Mouse (Mus musculus) mouse embryonic stem cell (cell line): Measurements from ENCODE around the gene Olfr267.

ENCODE experiments used
- in situ Hi-C, 2 experiments: fragments of 300-500 bp; cut with MboI; formaldehyde crosslinking; loops; 1 replicate in 1 of 2; 3 replicates in 1 of 2; pipeline ENCODE4 v1.14.3; 2019 to 2020; ENCODE audit warnings: low sequenced_read_pairs in 2 of 2, low pct_unique_long_range_greater_than_20kb in 1 of 2, mixed read lengths in 1 of 2; ENCODE audit not compliant: unreplicated experiment in 1 of 2

Olfr267 gene

DNA sequence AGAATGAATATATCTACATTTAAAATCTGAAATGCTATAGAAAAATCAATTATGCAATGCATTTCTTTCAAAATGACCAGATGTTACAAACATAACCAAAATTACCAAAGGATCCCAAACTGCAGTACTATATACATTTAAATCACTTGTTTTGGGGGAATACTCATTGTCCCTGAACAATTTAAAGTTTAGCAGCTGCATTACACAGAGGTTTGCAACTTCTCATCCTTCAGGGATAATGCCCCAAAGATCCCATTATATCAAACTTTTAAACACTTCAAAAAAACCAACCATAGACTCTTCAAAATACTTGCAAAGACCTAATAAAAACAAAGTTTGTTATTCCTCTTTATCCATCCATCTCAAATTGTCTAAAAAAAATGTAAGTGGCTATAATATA, at the start of gene Olfr267:
Gene Olfr267, minus strand, starts transcription at position 101 of the 400 bp plus-strand sequence.
- in situ Hi-C loops, result no loop called here

DNA sequence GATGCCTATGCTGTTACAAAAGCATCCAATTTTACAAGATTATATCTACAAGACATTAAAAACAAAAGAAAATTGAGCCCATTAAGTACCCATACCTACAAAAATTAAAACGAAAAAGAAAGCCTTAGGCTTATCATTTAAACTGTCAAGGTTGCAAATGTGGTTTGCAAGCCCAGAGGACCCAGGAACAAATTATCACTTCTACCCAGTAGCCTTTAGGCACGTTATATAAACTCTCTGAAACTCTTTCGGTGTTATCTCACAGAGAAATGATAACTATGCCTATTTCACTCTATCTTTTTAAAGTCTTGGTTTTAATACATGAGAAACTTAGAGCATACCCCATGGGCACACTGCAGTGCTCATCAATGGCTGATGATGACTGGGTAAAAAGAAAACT, 45.4 kb upstream of the Olfr267 start:
- in situ Hi-C loops, result no loop called here

DNA sequence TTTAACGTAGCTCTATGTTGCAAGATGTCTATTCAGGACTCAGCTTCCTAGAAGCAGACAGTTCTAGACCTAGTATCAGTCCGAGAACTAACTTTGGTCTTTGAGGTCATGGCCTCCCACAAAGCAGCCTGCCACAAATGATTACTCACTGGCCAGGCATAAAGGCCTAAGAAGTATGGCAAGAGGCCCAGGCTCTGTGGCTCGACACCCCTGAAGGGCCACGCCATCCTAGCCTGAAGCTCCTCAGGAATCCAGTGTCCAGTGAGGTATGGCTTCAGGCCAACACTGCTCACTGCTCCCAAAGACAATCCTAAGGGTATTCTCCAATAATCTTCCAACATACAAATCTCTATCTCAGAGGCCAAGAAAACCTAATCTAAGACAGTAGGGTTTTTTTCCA, 38.4 kb upstream of the Olfr267 start:
- in situ Hi-C loops, result no loop called here

DNA sequence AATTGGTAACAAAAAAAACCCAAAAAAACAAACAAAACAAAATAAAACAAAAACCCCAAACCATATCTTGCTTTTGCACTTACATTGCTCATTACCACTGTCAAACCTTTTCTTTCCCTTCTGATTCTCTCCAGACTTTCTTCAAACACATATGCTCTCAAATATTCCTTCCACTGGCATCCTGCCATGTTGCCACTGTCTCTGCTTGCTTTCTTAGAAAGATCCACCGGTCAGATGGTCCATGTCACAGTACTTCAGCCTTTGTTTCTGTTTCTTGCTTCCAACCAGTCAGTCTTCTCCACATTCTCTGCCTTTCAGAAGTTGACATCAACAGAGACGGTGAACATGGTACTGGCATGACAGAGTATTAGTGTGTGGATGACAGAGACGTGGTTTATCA, 857 bp downstream of the Olfr267 start:
- in situ Hi-C loops, result no loop called here

DNA sequence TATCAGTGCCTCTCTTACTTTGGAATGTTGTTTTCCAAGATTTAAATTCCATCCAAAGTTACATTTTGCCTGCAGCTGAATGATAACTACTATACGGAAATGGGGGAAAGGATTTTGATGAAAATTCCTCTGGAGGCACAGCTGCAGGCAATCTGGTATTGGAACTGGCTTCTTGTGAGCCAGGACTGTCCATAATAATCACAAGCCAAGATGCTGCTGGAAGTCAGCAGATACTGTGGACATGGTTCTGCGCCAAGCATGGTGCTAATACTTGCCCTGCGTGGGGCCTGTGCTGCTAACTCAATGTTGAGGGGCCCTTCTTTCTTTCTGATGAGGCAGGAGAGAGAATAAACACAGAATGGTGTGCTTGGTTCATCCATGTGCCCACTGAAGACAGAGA, 24.1 kb downstream of the Olfr267 start:
- in situ Hi-C loops, result no loop called here

DNA sequence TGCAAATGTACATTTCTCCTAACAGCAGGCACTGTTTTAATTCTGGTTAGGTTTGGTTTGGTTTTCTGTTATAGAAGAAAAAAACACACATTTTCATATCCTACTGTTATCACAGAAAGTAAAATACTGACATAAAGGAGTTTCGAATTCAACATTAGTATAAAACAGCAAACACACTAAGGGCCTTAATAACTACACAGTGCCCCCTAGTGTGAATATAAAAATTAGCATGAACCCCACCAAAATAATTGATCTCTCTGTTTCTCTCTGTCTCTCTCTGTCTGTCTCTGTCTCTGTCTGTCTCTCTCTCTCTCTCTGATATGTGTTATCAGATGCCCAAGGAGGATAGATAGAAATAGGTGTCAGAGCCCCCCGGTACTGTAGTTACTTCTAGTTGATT, 38.0 kb downstream of the Olfr267 start:
- in situ Hi-C loops, result loop anchor here (5.0 to 25.0 kb wide), 2 partner anchors 112 to 332 kb away; no protein-coding TSS in a partner anchor

DNA sequence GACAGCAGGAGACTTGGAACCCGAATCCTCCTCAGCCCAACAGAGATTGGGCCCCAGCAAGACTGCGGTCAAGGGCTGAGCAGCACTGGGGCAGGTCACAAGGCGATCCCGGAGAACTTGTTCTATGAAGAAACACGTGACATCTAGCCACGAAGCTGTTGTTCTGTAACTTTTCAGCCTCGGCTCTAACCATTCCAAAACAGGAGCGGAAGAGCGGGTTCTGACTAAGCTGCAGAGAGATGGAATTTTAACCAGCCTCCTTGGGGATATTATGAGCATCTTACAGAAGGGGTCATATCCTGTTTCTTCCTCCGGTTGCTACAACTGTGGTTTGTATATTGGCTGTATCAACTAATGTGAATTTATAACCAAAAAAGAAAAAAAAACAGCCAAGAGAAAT, 38.4 kb downstream of the Olfr267 start:
- in situ Hi-C loops, result loop anchor here (5.0 to 25.0 kb wide), 2 partner anchors 112 to 332 kb away; no protein-coding TSS in a partner anchor

DNA sequence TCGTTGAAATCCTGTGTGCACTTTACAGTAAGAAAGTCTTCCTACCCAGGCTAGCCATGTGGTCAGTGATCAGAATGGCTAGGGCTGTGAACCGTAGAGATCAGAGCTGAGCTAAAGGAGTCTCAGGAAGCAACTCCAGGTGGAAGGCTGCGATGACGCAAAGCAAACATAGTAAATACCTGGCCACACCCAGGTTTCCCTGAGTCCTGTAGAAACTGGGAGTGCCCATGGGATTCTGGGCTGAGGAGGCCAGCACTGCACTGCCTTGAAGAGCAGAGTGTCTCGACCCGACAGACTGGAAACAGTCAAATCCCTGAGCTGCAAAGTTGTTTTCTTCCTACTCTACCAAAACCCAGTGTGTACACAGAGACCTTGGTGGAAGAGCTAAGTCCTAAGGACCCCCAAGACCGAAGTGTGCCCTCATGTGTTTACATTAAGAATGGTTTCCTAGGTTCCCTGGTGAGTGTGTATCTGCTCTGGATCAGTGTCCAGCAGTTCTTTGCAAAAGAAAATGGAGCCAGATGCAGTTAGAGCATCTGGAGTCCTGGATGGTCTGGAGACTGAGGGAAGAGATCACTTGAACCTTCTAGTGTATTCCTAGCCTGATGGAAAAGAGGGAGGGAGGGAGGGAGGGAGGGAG, 41.8 kb downstream of the Olfr267 start:
- in situ Hi-C loops, result loop anchor here (5.0 to 25.0 kb wide), 2 partner anchors 108 to 328 kb away; no protein-coding TSS in a partner anchor

DNA sequence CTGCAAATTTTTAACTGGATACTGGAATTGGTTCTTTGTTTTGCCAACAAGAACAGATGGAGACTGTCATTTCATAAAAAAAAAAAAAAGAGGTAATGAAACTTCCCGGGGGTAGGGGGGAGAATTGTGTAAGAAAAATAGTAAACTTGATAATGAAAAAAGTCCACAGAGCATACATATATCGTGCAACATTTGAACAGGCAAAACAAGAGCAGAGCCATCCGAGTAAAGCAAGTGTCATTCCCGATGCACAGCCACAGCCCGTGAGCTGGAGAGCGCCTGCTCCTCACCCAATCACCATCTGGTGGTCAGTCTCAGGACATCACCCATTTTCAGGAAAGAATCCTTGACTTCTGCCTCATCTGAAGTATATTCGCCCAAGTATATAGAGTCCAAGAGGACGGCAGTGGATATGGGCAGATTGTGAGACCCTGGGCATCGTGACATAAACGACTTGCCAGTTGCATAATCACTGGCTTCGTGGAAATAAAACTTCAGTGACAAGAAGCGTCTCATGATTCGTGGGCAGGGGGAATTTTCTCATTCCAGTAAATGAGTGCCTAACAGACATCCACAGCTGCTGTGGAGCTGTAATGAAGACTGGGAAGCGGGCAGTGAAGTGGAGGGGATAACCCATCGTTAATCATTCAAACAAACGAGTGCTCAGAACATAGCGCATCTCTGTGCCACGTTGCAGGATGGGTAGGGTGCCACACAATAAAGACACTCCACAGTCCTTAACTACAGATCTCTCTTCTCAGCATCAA, 50.5 kb downstream of the Olfr267 start:
- in situ Hi-C loops, result loop anchor here (25.0 kb wide), 1 partner anchor 100 kb away; no protein-coding TSS in a partner anchor
